Mouse (Mus musculus) common myeloid progenitor, adult 5-6 weeks (primary cell): ENCODE measurements around the gene Pcna. TPM values are rescaled to one million over a fixed set of nuclear protein-coding genes. Genes with fewer than 3 reads are reported as not detected.
"Not testable (repeated sequence)": the region's sequence is repeated elsewhere in the genome, so short reads cannot be mapped to it uniquely, and the experiment has no call there.

Experiments used
- ATAC-seq: replicated peaks from 2 replicates; pipeline ENCODE4 v1.8.0; 2016; ENCODE audit warnings: low read depth, mild to moderate bottlenecking, moderate TSS enrichment, inconsistent platforms; ENCODE audit not compliant: poor library complexity, severe bottlenecking
- total RNA-seq: library from RNA; stranded (forward); fragments of 200-1000, 187-1606 nt; gene quantifications from 2 replicates; pipeline ENCODE4 v1.2.3, GENCODE M21; 2017

Gene Pcna
- total RNA-seq, 1 experiment from 2014 or later, result 635 TPM

DNA sequence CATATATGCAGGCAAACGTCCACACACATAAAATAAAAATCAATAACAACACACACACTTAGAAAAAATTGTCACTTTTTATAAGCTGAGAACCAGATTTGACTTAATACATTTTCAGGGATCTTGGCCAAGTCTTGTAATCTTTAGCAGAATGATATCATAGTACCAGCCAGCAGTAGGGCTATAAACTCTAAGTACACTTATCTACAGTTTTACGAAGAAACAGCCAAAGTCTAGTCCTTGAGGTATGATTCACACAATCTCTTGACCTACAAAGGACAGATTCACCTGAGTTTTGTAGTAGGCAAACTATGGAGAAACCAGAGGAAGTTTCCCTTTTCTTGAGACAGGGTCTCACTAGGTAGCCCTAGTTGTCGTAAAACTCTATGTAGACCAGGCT lies 13.7 kb downstream of the Pcna start:
- not testable (repeated sequence) for ATAC-seq

DNA sequence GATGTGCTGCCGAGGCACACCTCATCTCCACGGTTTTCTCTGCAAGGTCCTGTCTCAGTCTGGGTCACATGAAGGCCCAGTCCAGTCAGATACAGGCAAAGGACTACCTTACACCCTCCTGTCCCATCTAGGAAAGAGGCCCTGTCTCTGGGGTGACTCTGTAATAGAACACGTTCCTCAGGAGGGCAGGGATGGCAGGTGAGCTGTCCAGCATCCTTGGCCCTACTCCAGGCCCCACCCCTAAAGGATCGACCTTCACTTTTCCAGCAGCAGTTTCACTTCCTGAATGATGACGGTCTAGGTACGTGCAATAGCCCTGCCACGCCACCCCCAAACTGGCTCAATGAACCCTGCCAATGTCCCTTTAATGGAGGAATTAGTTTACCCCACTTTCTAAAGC lies 17.1 kb downstream of the Pcna start:
- no peak for ATAC-seq

DNA sequence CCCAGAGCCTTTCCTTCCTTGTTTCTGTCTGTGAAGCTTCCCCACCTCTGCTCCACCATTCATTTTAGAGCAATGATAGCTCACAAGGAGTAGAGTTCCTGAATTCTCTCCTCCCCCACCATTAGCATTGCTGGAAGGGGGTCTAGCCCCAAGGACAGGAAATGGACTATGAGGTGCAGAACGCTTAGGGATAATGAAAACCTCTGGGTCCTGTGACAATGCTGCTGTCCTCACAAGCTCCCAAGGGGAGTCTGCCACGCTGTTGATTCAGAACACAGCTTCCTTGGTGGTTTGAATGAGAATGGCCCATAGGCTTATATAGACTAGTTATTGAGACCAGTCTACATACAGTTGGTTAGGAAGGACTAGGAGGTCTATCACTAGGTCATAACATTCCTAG lies 17.8 kb downstream of the Pcna start:
- ATAC-seq, result no peak

DNA sequence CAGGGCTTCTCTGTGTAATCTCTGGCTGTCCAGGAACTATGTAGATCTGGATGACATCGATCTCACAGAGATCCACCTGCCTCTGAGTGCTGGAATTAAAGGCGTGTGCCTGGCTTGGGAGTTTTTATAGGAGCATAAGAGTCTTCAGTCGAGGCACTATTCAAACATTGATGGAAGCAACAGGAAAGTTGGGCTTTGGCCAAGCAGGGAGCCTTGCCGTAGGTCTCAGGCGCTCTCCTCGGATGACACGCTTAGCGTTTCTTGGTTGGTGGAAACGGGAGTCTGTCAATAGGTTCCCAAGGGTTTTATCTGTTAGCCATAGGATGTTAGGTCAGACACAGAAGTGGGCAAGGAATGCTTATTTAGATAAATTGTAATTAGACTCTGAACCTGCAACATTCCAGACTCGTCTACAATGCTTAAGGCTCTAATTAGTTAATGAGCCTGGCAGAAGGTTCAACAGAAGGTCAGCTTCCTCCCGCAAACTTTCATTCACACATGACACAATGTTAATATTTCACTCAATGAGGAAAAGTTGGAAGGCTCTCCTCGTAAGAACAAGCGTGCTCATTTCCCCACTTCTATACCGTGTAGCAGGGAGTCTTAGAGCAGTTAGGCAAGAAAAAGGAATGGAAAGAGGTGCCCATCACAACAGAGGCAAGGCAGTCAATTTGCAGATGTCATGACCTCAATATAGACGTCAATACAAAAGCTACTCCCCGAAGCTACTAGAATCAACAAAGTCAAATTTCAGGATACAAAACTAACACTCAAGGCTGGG lies 18.9 kb downstream of the Pcna start:
- ATAC-seq, result no peak

DNA sequence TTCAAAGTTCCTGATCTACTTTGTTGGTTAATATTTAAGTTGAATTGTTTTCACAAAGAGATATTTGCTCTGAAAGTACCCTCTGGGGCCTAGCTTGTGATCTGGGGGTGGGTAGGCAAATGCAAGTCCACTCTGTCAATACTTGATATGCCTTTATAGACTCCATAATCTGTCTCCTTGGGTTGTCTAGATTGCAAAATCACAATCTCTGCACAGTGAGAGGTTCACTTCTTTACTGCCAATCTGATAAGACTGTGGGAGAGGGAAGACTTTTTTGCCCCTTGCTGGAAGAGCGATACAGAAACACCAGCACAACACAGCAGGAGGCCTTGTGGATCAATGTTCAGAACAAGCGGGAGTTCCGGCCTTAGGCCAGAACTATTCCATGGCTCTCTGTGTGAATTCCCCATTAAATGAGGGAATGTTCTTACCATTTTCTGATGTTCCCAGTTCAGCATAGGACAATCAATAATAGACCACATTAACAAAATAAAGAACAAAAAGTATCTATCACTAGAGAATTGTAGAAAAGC lies 20.6 kb downstream of the Pcna start:
- ATAC-seq, result no peak

DNA sequence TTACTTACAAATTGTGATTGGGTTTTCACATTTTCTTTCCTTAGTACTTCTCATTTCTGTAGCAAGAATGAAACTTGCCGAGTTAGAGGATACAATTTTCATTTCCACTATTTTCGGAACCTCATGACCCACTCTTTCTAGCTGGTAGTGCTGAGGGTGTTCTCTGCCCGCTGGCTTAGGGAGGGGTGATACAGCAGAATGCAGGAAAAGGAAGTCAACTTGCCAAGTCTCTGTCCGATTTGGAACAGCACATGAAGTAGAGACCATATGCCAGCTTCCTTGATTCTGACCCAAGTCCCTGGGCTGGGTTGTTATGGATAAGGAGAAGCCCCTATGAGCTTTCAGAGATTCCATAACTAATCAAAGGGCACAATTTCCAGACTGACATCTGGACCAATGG lies 28.8 kb downstream of the Pcna start:
- no peak for ATAC-seq

DNA sequence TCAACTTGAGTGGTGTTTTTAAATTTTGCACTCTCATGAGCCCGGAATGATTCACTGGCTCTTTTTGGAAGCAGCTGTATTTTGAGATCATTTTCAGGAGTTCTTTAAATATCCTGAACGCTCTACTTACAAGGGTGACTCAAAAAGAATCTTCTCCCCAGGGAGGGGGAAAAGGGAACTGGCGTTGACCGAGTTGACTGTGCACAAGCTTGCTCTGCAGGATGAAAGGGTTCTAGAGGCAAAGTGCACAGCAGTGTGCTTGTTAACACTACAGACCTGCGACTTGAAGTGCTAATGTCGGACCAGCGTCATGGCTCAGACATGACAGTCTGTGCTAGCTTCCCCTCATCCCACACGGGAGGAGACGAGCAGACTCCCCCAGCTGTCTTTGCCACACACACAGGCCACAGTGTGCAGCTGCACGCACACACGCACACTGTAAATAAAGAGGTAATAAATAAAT lies 31.5 kb downstream of the Pcna start:
- ATAC-seq, result no peak

DNA sequence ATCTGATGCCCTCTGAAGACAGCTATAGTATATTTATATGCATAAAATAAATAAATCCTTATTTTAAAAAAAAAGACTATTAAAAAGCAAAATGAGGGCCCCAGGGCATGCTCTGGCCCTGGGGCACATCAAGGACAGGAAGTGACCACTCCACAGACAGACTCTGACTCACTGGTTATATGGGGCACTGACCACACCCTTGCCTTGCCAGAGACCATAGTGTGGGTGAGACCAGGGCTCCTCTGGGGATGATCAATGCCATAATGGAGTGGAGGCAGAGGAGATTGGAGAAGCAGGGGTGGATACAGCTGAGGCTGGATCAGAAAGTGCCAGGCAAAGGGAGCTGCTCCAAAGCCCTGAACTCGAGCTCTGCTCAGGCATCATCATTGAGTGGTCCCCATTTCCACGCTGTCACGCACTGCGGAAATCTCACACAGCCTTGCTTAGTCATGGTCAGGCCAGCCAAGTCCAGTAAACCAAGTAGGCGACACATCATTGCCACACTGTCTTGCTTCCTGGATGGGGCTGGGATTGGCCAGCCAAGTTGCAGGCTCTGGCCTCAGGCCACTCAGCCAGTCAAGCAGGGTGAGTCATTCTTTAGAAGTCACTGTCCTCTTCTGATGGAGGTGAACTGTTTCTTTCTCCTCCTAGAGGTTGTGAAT lies 41.0 kb downstream of the Pcna start:
- no peak; the same call in 1 of the 2 replicates for ATAC-seq

DNA sequence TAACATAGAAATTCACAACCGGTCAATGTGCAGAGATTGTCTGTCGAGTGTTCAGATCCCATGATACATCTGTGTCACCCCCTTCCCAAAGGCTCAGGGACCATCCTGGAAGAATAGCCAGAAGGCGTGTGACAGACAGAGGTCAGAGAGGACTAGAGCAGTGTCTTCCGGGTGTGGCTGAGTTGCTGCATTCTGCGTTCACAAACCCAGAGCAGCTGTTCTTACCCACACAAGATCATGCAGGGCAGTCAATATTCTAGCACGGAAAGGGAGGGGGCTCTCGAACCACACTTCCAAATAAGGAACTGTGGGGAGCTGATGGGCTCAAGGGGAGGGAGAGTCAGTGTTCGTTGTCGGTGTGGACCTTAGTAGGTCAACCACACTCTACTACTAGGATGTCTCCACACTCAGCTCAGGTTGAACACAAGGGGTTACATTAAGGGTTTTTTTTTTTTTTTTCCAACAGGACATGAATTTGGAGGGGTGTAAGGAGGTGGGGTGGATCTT lies 42.3 kb downstream of the Pcna start:
- no peak for ATAC-seq

DNA sequence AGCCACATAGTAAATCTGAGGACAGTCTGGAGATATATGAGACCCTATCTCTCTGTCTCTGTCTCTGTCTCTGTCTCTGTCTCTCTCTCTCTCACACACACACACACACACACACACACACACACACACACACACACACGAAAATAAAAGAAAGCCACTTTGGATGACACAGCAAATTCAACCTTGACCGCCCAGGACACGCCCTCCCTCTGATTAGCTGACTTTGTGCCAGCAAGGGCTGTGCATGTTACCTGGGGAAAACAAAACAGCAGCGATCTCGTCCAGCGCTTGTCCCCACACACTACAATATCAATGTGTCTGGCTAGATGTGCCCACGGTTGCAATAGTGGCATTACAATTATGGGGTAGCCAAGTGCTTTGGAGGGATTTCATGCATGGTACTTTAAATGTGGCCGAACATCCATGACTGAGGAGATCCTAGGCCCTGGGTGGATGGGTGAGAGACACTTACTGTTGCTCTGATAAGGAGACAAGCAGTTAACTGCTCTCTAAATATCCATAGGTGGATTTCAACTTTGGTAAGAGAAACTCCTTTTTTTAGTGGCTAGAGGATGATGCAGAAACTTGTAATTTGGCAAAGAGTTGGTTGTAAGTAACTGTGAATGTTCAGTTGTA lies 44.8 kb downstream of the Pcna start:
- no peak for ATAC-seq

DNA sequence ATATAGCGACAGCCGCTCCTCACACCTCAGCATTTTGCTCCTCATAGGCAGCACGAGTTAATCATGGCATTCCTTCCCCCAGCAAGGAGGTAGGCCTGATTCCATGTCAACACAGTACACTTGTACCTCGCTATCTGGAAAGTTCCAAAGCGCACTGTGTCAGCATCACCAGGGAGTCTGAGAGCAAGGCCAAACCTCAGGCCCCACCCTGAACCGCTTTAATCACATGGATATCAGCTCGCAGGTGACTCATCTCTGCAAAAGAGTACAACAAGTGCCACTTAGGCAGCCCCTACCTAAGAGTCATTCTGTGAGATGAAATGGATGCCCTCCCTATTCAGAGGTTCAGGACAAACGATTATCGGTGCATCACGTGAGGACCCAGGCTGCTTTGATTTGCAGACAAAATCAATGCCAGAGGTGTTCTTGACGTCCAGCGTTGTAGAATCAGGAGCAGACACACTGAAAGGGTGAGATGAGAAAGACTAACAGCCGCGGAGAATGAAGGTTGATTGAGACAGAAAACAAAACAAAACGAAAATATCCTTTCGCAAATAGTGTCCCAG lies 46.7 kb downstream of the Pcna start:
- ATAC-seq, result no peak

DNA sequence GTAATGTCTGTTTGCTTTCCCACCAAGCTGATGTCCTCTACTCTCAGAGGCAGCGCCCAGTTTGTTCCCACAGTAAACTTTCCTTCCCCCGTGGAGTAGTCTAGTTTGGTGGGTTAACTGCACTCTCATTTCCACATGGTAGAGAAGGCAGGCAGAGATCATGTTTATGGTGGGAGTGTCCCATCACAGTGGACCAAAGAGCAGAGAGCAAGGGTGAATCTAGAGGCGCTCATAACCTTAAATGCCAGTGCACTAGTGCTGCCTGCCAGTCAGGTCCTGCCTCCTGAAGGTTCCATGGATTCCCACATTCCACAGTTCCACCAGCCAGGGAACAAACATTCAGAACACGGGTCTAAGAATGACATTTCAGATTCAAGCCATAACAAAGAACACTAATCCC lies 47.6 kb downstream of the Pcna start:
- no peak for ATAC-seq

DNA sequence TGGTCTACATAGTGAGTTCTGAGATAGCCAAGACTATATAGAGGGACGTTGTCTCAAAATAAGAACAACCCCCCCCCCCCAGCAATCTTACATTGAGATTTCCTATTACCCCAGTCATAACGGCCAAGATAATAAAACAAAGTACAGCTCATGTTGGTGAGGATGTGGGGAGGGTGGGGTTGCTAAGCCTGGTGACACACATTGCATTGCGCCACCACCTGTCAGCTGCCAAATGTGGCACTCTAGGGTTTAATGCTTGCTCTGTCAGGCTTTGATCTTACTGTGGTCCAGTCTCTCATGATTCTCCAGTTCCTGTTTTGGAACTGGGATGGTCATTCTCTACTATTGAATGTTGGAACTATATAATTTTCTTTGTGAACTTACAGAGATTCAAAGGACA lies 49.3 kb downstream of the Pcna start:
- ATAC-seq, result peak; percentile 97

DNA sequence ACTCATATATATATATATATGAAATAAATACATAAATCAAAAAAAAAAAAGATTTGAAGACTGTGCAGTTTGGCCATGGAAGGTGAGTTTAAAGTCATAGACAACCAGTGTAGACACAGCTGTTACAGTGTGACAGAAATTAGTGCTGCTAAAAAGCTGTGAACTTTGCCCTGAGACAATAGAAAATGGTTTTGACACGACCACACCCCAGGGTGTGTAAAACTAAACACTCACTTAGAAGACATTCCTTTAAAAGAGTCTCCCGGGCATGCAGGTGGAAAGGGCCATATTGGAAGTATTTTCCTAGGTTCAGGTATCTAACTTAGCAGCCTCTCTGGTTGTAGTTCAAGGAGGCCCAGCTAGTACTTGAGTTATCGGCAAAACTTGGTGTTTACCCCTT lies 49.9 kb downstream of the Pcna start:
- ATAC-seq, result no peak

Other genes starting within 250 kb of the Pcna start
- gene Rassf2, start 223.1 kb downstream of the Pcna start, total RNA-seq, result 48.4 and 49.3 TPM in 2 replicates
- 8.2 and 22.5 TPM in 2 replicates for gene Slc23a2, start 108.2 kb downstream of the Pcna start, total RNA-seq
- 33.5 and 41.2 TPM in 2 replicates for gene Tmem230, start 5.5 kb downstream of the Pcna start, total RNA-seq
- gene Cds2, start 9.8 kb upstream of the Pcna start, total RNA-seq, result 8.6 and 14.6 TPM in 2 replicates
- not detected in 2 replicates for gene Prokr2, start 132.1 kb upstream of the Pcna start, total RNA-seq